Mouse (Mus musculus): ENCODE results near the gene Gm16381.
"Not testable (repeated sequence)": the region's sequence is repeated elsewhere in the genome, so short reads cannot be mapped to it uniquely, and the experiment has no call there.

Gene Gm16381
- long read RNA-seq, experiment 1: 0 reads
- long read RNA-seq, experiment 2: 0 reads

DNA sequence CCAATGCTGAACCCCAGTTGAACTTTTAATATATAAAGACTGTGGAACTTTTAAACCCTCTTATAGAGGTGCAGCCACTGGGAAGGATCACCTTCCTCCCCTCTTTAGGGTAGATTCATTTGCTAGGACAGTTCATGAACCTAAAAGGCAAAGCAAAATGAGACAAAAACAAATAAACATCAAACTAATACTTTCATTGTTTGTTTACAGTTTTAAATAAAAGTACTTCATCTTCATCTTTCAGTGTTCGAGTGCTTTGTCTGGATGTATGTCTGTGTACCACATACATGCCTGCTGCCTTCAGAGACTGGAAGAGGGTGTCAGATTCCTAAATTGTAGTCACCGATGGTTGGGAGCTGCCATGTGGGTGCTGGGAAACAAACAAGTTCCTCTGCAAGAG, at the start of gene Gm16381:
TSS of gene Gm16381 (minus strand) at position 101 of the 400 bp plus-strand sequence.
- intact Hi-C loops (cut with DNase I): not testable (repeated sequence)

DNA sequence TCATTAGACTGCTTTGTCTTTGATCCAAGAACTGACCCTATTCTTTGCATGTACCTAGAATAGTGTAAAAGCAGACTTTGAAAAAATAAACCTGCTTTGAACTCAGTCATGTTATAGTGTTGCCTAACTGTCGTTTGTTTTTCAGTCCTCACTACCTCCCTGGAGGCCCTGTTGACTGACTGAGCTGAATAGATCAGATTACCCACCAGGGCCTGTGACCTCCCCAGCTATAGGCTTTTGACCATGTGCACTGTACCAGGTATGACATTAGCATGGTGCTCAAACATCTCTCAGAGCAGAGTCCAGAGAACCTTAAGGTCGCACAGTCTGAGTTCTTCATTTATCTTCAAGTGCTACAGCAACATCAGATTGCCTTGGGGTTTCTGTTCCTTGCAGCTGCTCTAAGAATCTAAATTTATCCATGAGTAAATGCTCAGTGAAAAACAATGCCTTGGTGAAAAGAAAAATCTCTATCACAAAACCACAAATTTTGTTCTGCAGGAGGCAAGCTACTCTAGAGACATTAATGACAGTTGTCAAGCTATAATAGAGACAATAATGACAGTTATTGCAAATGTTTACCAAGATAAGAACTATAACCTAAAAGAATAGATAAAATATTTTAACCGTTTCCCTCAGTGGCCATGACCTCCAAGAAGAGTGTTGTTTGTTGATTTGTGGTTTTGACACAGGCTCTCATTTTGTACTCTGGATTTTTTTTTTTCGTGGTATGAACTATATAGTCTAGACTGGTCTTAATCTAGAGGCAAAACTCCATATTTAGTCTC, 8.7 kb upstream of the Gm16381 start:
- intact Hi-C loops (cut with DNase I): not testable (repeated sequence)

DNA sequence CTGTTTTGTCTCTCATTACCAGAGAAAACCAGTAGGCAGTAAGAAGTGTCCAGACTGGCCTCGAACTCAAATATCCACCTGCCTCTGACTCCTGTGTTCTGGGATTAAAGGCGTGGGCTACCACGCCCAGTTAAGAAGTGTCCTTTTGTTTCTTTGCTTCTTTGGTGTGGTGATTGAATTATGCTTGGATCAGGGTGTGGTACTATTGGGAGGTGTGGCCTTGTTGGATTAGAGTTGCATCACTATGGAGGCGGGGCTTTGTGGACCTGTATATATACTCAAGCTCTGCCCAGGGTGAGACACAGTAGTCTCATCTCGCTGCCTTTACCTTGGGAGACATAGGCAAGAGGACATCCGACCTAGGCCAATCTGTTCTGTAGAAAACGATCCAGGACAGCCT, 25.9 kb downstream of the Gm16381 start, which contains the start of gene Gm4027:
TSS of gene Gm4027 (plus strand) at position 301 of the 400 bp plus-strand sequence.
- intact Hi-C loops (cut with DNase I): not testable (repeated sequence)

DNA sequence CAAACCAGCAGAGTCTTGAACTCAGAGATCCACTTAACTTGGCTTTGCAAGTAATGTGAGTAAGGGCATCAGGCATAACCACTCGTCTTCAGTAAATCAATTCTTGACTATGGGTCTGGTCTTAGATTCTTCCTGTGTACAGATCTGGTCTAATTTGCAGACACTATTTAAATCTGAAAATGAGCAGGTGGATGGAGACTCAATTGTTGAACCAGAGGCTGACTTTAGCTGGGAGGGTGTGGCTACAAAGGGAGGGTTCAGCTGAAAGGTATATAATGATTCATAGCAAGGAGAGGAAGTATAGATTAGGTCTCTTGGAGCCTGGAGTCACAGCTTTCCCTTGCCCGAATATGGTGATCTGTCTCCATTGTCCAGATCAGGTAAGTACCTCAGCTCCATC, 42.0 kb downstream of the Gm16381 start, which contains the start of gene Oog1:
TSS of gene Oog1 (plus strand) at position 301 of the 400 bp plus-strand sequence.
- intact Hi-C loops (cut with DNase I): not testable (repeated sequence)

DNA sequence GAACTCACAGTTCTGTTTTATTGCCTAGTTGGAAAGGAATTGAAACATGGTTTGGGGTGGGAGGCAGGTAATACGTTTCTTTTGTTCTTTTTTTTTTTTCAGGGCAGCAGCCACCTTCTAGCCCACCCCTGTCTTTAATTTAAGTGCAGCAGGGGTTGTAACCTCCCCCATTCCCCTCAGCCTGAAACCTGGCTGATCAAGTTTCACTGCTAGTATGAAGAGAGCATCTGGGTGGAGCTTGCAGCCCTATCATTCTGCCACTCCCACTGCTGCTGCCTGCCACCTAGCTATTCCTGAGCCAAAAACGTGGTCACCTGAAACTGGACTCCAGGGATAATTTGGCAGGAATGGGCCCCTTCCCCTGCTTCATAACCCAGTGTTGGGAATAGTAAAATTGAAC, 43.0 kb downstream of the Gm16381 start:
- intact Hi-C loops (cut with DNase I): not testable (repeated sequence)

Measured in adrenal gland (tissue).